Mouse (Mus musculus) embryonic facial prominence, embryonic 10.5 days (tissue): ENCODE results near the gene Nfat5. TPM values are rescaled to one million over a fixed set of nuclear protein-coding genes. Genes with fewer than 3 reads are reported as not detected.

Experiments used
- DNase-seq: peaks from one replicate; pipeline ENCODE4 v3.0.0-alpha.2; 2017; ENCODE audit warnings: low spot score
- H3K27ac ChIP-seq: fragments of 300-500 bp; sonication (generic); replicated peaks from 2 replicates; pipeline ENCODE4 v1.5.1; 2016; ENCODE audit warnings: mild to moderate bottlenecking
- H3K27me3 ChIP-seq: fragments of 300-500 bp; sonication (generic); replicated peaks from 2 replicates; pipeline ENCODE4 v1.6.1; 2016; ENCODE audit warnings: low read depth, mild to moderate bottlenecking; ENCODE audit not compliant: poor library complexity, severe bottlenecking
- H3K36me3 ChIP-seq: fragments of 300-500 bp; sonication (generic); replicated peaks from 2 replicates; pipeline ENCODE4 v1.6.1; 2016; ENCODE audit warnings: mild to moderate bottlenecking, moderate library complexity
- H3K4me1 ChIP-seq: fragments of 300-500 bp; sonication (generic); 2 replicates; pipeline ENCODE4 v1.6.1; 2016
- H3K4me3 ChIP-seq: fragments of 300-500 bp; sonication (generic); 2 replicates; pipeline ENCODE4 v1.5.1; 2016; ENCODE audit warnings: mild to moderate bottlenecking, moderate library complexity
- H3K9me3 ChIP-seq: fragments of 300-500 bp; sonication (generic); 2 replicates; pipeline ENCODE4 v1.6.1; 2016; ENCODE audit warnings: mild to moderate bottlenecking
- WGBS: fragments of 180-500 bp; shearing (Covaris S2); methylation state at CpG from one replicate; pipeline ENCODE4 v1.1.7; 2016; 5-methylcytosine and 5-hydroxymethylcytosine counted together
- polyA plus RNA-seq: library from polyadenylated mRNA; unstranded; fragments of >200 nt; fragmentation: Nextera tagmentation; extraction: Ambion mirVana; gene quantifications from 2 replicates; pipeline ENCODE4 v1.2.1, GENCODE M21; 2016

The Nfat5 gene
- polyA plus RNA-seq, 1 experiment from 2014 or later, result 11.2 TPM

DNA sequence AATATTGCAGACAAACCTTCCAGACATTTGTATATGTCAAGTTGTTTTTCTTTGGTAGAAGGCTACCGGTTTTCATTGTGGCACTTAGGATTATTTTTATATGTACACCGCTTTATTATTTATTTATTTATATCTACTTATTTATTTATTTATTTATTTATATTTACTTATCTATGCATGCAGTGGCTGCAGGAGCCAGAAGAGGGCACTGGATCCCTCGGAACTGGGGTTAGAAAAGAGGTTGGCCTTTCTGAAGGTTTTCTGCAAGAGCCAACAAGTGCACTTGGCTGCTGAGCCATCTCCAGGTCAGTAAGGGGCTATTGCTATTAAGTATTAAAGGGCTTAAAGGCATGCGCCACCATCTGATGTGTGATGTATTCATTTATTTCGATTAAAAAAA, 94.6 kb downstream of the Nfat5 start:
- H3K4me1 ChIP-seq, result peaks cover 12% of the 10 kb centered on the region
- H3K36me3 ChIP-seq, result no peaks in the 10 kb centered on the region
- WGBS, result 65% methylated on average over 5 of the region's 5 CpGs
- no peak overlapping the region for H3K27ac ChIP-seq
- peak; percentile 49 for DNase-seq
- H3K27me3 ChIP-seq, result no peaks in the 10 kb centered on the region
- no peak overlapping the region for H3K4me3 ChIP-seq
- H3K9me3 ChIP-seq, result no peaks in the 10 kb centered on the region

DNA sequence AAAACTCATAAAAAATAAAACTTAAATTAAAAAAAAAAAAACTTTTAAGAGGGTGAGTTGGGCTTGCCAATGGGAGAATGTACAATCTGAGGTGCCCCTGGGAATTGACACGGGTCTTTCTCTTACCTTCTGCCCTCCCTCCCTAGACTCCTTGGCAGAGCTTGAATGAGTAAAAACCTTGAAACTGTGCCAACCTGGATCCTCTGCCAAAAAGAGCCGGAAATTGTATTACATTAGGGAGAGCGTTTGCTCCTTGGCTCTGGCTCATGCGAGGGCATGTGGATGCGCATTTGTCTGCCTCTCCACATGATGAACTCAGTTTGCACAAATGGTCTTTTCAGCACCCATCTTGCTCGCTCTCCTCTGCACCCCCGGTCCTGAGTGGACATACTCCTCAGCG, 96.3 kb downstream of the Nfat5 start:
- Histone ChIP-seq H3K4me3 (no peak overlapping the region), H3K27ac (no peak overlapping the region), H3K4me1 (peaks cover 5% of the 10 kb centered on the region), H3K36me3 (no peaks in the 10 kb centered on the region), H3K27me3 (no peaks in the 10 kb centered on the region), H3K9me3 (no peaks in the 10 kb centered on the region)
- no peak for DNase-seq
- WGBS, result 92% methylated on average over 8 of the region's 8 CpGs

DNA sequence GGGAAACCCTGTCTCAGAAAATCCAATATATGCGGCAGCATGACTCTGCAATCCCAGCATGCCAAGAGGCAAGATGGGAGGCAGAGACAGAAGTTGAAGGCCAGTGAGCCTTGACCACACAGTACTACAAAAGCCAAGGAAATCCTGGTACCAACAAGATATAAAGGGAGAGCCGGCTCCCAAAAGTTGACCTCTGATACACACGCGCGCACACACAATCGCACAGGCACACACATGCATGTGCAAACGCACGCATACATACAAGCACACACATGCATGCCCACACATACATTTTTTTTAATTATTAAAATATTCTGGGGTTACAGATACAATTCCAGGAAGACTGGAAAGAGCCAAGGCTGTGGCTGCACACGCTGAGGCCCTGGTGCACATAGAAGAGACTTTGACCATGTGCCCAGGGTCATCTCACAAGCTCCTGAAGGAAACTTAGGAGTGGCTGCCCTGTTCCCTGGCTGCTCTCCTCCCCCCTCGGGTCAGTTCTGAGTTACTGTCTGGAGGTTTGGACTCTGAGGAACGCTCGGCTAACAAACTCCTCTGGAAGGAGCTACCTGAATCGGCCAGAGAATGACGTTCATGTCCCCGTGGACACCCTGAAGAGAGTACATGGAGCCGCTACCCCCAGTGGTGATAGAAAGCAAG, 97.3 kb downstream of the Nfat5 start:
- peaks cover 5% of the 10 kb centered on the region for H3K4me1 ChIP-seq
- H3K36me3 ChIP-seq, result no peaks in the 10 kb centered on the region
- no peak overlapping the region for H3K4me3 ChIP-seq
- H3K9me3 ChIP-seq, result no peaks in the 10 kb centered on the region
- no peaks in the 10 kb centered on the region for H3K27me3 ChIP-seq
- no peak for DNase-seq
- 92% methylated on average over 16 of the region's 16 CpGs for WGBS
- H3K27ac ChIP-seq, result no peak overlapping the region

DNA sequence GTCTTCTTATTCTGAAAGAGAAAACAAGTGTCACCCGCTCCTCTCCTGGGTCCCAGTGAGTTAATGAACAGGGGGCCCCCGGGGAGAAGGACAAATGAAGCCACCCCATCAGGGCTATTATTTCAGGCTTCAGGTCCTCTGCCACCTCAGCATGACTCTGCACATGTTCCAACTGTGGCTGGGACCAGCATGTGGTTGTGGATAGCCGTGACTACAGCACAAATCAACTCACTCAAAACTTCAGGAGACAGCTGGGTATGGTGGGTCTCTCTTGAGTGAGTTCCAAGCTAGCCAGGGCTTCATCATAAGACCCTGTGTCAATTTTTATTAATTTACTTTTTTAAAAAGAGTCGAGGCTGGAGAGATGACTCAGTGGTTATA, 97.9 kb downstream of the Nfat5 start:
- Histone ChIP-seq H3K9me3 (no peaks in the 10 kb centered on the region), H3K27me3 (no peaks in the 10 kb centered on the region), H3K36me3 (no peaks in the 10 kb centered on the region), H3K4me3 (no peak overlapping the region), H3K27ac (no peak overlapping the region), H3K4me1 (peaks cover 6% of the 10 kb centered on the region)
- WGBS, result 76% methylated on average over 4 of the region's 4 CpGs
- DNase-seq, result no peak

DNA sequence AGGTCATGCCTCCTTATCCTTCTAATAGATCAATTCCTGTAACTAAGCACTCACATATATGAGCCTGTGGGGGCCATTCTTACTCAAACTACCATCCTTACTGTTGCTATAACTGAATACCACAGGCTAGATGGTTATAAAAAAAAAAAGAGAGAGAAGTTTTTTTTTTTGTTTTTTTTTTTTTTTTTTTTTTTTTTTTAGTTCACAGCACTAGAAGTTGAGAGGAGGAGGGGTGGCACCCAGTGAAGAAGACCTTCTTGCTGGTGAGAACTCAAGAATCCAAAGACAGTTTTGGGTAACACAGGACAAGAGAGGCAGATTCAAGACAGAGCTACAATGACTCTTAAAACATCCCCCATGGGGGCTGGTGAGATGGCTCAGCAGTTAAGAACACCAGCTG, 102.1 kb downstream of the Nfat5 start:
- DNase-seq, result no peak
- H3K9me3 ChIP-seq, result no peaks in the 10 kb centered on the region

DNA sequence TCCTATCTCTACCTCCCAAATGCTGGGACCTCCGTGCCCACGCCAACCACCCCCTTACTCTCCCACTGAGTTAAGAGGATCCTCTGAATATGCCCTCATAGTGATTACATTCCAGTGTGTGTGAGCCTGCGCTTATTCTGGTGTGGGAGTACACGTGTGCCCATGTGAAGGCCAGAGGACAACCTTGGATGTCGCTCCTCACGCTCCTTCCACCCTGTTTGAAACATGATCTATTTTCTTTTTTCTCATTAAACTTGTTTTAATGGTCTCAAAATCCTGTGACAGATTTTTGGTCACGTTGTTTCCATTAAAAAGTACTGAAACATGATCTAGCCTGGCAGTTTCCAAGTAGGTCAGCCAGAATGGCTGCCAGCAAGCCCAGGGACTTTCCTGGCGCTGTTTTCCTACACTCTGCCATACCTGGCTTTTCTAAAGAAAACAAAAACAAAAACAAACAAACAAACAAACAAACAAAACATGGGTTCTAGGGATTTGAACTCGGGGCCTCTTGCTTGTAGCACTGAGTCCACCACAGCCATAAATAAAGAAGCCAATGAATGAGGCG, 102.9 kb downstream of the Nfat5 start:
- 76% methylated on average over 10 of the region's 10 CpGs for WGBS
- no peak overlapping the region for H3K4me3 ChIP-seq
- no peak overlapping the region for H3K27ac ChIP-seq
- no peaks in the 10 kb centered on the region for H3K27me3 ChIP-seq
- no peaks in the 10 kb centered on the region for H3K36me3 ChIP-seq
- no peaks in the 10 kb centered on the region for H3K9me3 ChIP-seq
- no peak for DNase-seq
- H3K4me1 ChIP-seq, result peaks cover 36% of the 10 kb centered on the region

More for the DNA sequence above, 102.1 kb downstream of the Nfat5 start:
- H3K36me3 ChIP-seq, result no peaks in the 10 kb centered on the region
- no peak overlapping the region for H3K4me3 ChIP-seq
- no peak overlapping the region for H3K27ac ChIP-seq
- H3K27me3 ChIP-seq, result no peaks in the 10 kb centered on the region
- peaks cover 33% of the 10 kb centered on the region for H3K4me1 ChIP-seq

DNA sequence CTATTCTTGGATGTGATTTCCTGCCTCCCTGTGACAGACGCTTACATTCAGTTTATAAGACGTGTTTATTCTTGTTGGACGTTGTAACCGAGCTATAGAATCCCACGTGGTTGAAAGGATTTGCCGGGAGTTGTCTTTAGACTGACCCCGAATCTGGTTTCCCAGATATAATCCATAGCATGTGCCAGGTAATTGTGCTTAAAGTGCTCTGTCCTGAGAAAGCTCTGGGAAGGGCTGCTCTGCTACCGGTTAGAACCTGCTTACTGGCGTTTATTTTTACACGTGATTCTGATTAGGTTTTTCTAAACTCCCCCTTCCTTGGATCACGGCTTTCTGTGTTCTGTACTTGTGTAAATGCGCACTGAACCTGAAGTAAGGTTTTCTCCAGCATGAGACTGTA, 104.4 kb downstream of the Nfat5 start:
- Histone ChIP-seq H3K36me3 (no peaks in the 10 kb centered on the region), H3K27ac (peak overlapping the region; percentile 72), H3K27me3 (no peaks in the 10 kb centered on the region), H3K4me3 (no peak overlapping the region), H3K4me1 (peaks cover 48% of the 10 kb centered on the region), H3K9me3 (no peaks in the 10 kb centered on the region)
- WGBS, result 43% methylated on average over 12 of the region's 12 CpGs
- DNase-seq, result peak; percentile 34

DNA sequence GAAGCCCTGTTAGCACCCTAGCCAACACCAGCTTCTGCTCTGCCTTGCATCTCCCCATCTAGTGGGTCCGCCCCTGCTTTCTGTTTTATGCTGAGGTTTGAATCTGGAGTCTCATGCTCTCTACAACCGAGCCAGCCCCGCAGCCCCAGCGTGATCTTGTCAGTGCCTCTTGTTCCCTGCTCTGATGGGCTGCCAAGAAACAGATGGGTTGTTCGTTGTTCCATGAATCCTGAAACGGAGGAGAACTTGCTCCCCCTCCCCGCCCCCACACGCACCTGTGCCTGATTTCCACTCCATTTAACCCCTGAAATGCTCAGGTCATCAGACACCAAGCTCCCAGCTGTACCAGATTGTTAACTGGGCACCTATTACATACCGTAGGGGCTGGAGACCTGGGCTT, 106.2 kb downstream of the Nfat5 start:
- H3K36me3 ChIP-seq, result no peaks in the 10 kb centered on the region
- peaks cover 66% of the 10 kb centered on the region for H3K4me1 ChIP-seq
- peak overlapping the region; percentile 25 for H3K27ac ChIP-seq
- 31% methylated on average over 9 of the region's 9 CpGs for WGBS
- no peaks in the 10 kb centered on the region for H3K27me3 ChIP-seq
- H3K9me3 ChIP-seq, result no peaks in the 10 kb centered on the region
- H3K4me3 ChIP-seq, result no peak overlapping the region
- peak; percentile 65 for DNase-seq

DNA sequence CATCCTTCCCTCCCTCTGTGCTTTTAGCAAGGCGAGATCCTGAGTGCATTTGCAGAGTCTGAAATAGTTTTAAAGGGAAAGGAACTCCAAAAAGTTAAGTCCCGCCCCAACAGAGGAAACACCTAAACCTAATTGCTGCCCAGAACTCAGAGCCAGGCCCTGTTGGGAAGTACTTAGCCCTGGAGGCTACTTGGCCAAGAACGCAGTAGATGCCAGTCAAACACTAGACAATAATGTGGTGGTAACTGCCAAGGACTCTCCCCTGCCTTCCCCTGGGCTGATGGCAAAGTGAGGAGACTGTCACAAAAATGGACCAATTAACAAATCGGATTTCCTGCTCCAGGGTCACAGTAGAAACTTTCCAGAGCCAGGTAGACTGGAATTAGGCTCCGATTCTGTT, 108.6 kb downstream of the Nfat5 start:
- Histone ChIP-seq H3K4me1 (peaks cover 59% of the 10 kb centered on the region), H3K27me3 (no peaks in the 10 kb centered on the region), H3K36me3 (peaks cover under 1% of the 10 kb centered on the region), H3K9me3 (no peaks in the 10 kb centered on the region), H3K4me3 (no peak overlapping the region; the same call in 1 of the 2 replicates), H3K27ac (peak overlapping the region; percentile 15; the same call in 1 of the 2 replicates)
- WGBS, result 75% methylated on average over 5 of the region's 5 CpGs
- DNase-seq, result no peak

DNA sequence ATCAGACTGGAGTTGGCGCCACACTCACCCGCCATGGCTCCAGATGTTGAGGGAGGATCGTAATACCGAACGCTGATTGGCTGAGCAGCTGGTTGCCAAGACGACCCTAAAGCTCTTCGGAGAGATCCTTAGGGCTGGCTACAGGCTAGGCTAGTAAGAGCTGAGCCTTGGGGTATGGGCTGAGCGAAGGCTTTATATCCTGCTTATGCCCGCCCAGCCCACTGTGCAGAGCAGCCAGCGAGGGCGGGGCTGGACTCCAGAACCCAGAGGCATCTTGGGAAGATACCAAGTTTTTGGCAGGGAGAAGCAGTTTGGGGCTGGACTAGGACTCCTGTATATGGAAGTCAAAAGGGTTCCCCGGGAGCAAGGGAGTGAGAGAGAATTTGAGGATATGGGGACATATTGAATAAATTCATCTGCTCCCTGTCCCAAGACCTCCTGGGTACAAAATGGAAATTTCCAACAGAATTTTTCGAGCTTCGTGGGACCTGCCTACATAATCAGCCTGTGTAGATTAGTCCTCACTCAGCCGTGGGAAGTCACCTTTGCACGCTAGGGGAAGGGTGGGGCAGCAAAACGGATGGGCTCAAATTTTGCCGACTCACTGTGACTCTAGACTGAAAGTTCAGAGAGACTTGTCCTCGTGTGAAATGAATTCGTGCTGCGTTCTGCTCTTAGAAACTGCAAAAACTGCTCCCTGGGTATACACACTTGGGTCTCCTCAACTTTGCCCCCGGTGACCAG, 109.9 kb downstream of the Nfat5 start, which contains the start of gene Nqo1:
Gene Nqo1 (minus strand): TSS at position 169 of the 744 bp plus-strand sequence.
- Histone ChIP-seq H3K4me3 (peak within 1 kb of the TSS; percentile 51), H3K36me3 (peaks cover 14% of the 10 kb centered on the region), H3K27ac (peak within 1 kb of the TSS; percentile 78), H3K27me3 (no peaks in the 10 kb centered on the region), H3K4me1 (peaks cover 48% of the 10 kb centered on the region), H3K9me3 (no peaks in the 10 kb centered on the region)
- peak; percentile 87 for DNase-seq
- WGBS, result 17% methylated on average over 22 of the region's 22 CpGs

DNA sequence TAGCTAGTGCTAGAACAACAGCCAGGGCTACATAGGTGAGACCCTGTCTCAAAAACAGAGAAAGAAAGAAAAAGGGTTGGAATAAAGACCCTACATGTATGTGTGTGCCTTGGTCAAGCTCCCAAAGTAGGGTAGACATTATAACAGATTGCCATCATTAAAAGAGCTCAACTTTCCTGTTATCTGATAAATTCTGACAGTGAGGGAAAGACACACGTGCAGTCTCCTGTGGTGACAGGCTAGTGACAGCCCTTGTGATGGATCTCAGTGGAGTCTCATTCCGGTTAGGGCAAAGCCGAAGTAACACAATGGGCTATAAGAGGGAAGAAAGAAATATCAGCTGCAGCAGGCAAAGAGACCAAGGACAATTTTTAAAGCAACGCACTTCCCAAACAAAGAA, 110.8 kb downstream of the Nfat5 start:
- H3K27me3 ChIP-seq, result no peaks in the 10 kb centered on the region
- H3K4me1 ChIP-seq, result peaks cover 43% of the 10 kb centered on the region
- H3K27ac ChIP-seq, result peak overlapping the region; percentile 78
- no peak for DNase-seq
- no peak overlapping the region; the same call in 1 of the 2 replicates for H3K4me3 ChIP-seq
- WGBS, result 79% methylated on average over 4 of the region's 4 CpGs
- peaks cover 22% of the 10 kb centered on the region for H3K36me3 ChIP-seq
- no peaks in the 10 kb centered on the region for H3K9me3 ChIP-seq

DNA sequence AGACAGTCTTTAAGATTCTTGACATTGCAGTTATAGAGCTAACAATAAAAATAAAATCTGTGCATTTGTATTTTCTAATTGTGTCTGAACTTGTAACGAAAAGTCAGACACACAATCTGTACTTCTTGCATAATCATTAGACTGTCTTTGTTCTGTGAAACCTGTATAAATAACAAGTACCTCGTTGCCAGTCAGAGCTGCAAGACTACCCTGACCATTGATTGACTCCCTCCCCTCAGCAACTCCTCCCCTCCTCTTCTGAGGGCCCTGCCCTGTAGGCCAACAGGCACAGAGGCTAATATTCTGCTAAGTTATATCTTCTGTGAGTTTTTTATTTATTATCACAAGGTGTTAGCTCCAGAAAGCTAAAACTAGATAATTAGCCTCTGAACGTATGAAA, 112.7 kb downstream of the Nfat5 start:
- Histone ChIP-seq H3K4me3 (no peak overlapping the region), H3K4me1 (peaks cover 35% of the 10 kb centered on the region), H3K27me3 (no peaks in the 10 kb centered on the region), H3K36me3 (peaks cover 41% of the 10 kb centered on the region), H3K27ac (no peak overlapping the region), H3K9me3 (no peaks in the 10 kb centered on the region)
- no peak for DNase-seq
- 70% methylated on average over 3 of the region's 3 CpGs for WGBS

DNA sequence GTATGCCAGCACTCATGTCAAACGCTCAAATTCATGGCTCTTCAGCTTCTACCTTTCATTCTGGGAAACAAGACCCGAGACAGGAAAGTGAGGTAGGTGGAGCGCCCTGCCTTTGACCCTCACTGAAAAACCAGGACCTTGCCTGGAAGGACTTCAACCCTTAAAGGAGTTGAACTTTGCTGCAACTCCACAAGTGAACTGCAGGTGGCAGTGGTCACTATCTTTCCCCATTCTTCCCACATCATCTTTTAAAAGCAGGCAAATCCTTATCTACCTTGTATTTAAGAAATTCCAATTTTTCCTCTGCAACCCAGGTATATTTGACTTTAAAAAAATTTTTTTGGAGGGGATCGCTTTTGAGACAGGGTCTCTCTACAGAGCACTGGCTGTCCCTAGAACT, 118.1 kb downstream of the Nfat5 start:
- 73% methylated on average over 4 of the region's 4 CpGs for WGBS
- no peak overlapping the region for H3K4me3 ChIP-seq
- H3K4me1 ChIP-seq, result 0 out of 2 replicates have a peak, but pooled peaks cover 3% of the 10 kb centered on the region
- peaks cover 96% of the 10 kb centered on the region for H3K36me3 ChIP-seq
- DNase-seq, result peak; percentile 35
- H3K27ac ChIP-seq, result no peak overlapping the region
- no peaks in the 10 kb centered on the region for H3K27me3 ChIP-seq
- H3K9me3 ChIP-seq, result no peaks in the 10 kb centered on the region
